Mouse (Mus musculus) frontal cortex, postnatal 36 days (tissue): ENCODE results near the gene Bloc1s1.

Source experiments
- DNase-seq, 2 experiments: peaks; one replicate each; pipeline ENCODE4 v3.0.0; 2022; ENCODE audit warnings: low spot score in 2 of 2

The Bloc1s1 gene

GRCm38 (mm10) chr10:128908778-128909448 lies 14.9 kb downstream of the Bloc1s1 start:
- DNase-seq, result no peak

GRCm38 (mm10) chr10:128904812-128905211 lies 19.0 kb downstream of the Bloc1s1 start:
- DNase-seq, result no peak

GRCm38 (mm10) chr10:128902409-128902988 lies 21.3 kb downstream of the Bloc1s1 start:
- no peak for DNase-seq

- DNase-seq, result no peak
Measured at GRCm38 (mm10) chr10:128901409-128901808, 22.4 kb downstream of the Bloc1s1 start.

- DNase-seq, result no peak
Measured at GRCm38 (mm10) chr10:128900698-128901097, 23.1 kb downstream of the Bloc1s1 start, which contains the start of gene Cd63. Cd63 (plus strand) TSS chr10:128900989.

- no peak for DNase-seq
Measured at GRCm38 (mm10) chr10:128899759-128900490, 23.9 kb downstream of the Bloc1s1 start.

GRCm38 (mm10) chr10:128897501-128897900 lies 26.3 kb downstream of the Bloc1s1 start:
- DNase-seq, result no peak

GRCm38 (mm10) chr10:128896807-128897206 lies 27.0 kb downstream of the Bloc1s1 start:
- no peak for DNase-seq

- peak; percentile 23 to 46 for DNase-seq
Measured at GRCm38 (mm10) chr10:128895952-128896693, 27.7 kb downstream of the Bloc1s1 start.

- peak; percentile 63 to 90 for DNase-seq
Measured at GRCm38 (mm10) chr10:128895437-128895836, 28.4 kb downstream of the Bloc1s1 start.

- no peak for DNase-seq
Measured at GRCm38 (mm10) chr10:128892246-128892645, 31.6 kb downstream of the Bloc1s1 start.

GRCm38 (mm10) chr10:128891296-128892094 lies 32.3 kb downstream of the Bloc1s1 start, which contains the start of gene Gdf11:
Gdf11 (minus strand) TSS chr10:128891718.
- DNase-seq, result no peak

- no peak for DNase-seq
Measured at GRCm38 (mm10) chr10:128890383-128891295, 33.2 kb downstream of the Bloc1s1 start.

GRCm38 (mm10) chr10:128889846-128890245 lies 34.0 kb downstream of the Bloc1s1 start:
- no peak for DNase-seq

- no peak for DNase-seq
Measured at GRCm38 (mm10) chr10:128888941-128889827, 34.7 kb downstream of the Bloc1s1 start.

GRCm38 (mm10) chr10:128882067-128882466 lies 41.8 kb downstream of the Bloc1s1 start:
- DNase-seq, result no peak

GRCm38 (mm10) chr10:128878811-128879210 lies 45.0 kb downstream of the Bloc1s1 start:
- no peak for DNase-seq

GRCm38 (mm10) chr10:128878291-128878690 lies 45.5 kb downstream of the Bloc1s1 start:
- DNase-seq, result no peak

- DNase-seq, result no peak
Measured at GRCm38 (mm10) chr10:128870341-128870740, 53.5 kb downstream of the Bloc1s1 start.
